Mouse (Mus musculus) lung, postnatal 14 days (tissue): ENCODE measurements around the gene Elovl6.

Experiments
- DNase-seq: peaks from one replicate; pipeline ENCODE4 v3.0.0; 2021

Gene Elovl6

DNA sequence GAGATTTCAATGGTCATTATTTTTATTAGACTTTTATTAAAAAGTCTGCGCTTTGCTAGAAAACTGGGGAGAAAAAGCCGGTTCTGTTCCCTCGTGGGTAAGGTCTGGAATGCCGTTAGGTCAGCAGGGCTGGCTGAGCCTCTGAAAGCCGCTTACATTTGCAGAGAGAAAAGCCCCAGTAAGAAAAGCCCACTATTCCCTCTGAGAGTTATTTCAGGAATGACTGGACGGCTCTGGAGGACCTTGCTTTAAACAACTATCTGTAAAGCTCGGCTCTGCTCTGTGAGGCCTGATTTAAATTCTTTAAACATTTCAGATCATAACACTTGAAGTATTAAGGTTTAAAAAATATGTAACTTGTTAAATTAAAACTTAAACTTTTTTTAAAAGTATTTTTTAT lies 36.4 kb downstream of the Elovl6 start:
- DNase-seq = no peak

- DNase-seq = no peak
Measured at GRCm38 (mm10) chr3:129570989-129571388, 38.8 kb downstream of the Elovl6 start.

DNA sequence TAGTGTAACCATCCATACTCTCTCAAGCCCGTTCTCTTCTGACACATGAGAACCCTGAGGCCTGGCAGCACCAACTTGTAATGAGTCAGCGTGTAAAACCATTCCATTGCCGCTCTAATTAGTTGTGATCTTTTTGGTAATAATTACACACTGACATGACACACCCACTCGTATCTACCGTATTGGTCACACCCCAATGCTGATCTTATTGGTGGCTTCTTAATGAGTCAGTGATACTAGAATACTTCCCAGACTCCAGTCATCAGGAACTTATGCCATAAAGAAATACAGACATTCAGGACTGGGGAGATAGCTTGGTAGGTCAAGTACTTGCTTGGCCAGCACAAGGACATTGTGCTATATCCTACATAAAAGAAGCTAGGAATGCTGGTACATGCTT lies 39.5 kb downstream of the Elovl6 start:
- DNase-seq = no peak

DNA sequence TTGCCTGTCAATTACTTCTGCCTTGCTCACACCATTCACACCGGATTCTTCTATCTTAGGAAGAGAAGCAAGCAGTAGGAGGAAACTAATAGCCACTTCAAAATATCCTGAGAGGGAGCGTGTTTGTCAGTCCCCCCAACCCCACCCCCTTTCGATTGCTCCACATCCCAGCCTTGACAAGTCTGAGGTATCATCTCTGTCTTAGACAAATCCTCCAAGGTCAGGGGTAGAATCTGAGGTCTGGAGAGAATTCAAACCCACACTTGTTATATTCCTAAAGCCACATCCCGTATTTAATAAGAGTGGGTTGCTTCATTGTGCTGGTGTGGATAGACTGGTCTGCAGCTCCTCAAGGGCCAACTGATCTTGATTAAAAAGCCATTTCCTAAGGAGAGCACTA lies 40.8 kb downstream of the Elovl6 start:
- DNase-seq = no peak

GRCm38 (mm10) chr3:129573609-129574008 lies 41.5 kb downstream of the Elovl6 start:
- DNase-seq = no peak

- DNase-seq = no peak
Measured at GRCm38 (mm10) chr3:129575086-129575485, 42.9 kb downstream of the Elovl6 start.

DNA sequence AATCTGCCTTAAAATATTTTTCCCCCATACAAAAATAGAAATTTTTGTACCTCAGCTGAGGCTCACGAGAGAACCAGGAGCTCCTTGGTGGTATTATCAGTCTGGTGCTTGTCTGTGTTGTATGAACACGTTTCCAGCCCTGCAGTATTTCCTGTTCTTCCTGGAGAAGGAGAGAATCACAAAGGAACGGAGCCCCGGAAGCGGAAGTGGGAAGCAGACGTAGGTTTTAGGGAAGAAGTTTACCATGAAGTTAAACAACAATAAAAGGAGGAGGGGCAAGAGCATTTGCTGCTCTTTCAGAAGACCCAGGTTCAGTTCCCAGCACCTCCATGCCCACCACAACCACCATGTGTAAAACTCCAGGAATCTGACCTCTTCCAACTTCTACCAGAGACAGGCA lies 44.4 kb downstream of the Elovl6 start:
- no peak for DNase-seq

DNA sequence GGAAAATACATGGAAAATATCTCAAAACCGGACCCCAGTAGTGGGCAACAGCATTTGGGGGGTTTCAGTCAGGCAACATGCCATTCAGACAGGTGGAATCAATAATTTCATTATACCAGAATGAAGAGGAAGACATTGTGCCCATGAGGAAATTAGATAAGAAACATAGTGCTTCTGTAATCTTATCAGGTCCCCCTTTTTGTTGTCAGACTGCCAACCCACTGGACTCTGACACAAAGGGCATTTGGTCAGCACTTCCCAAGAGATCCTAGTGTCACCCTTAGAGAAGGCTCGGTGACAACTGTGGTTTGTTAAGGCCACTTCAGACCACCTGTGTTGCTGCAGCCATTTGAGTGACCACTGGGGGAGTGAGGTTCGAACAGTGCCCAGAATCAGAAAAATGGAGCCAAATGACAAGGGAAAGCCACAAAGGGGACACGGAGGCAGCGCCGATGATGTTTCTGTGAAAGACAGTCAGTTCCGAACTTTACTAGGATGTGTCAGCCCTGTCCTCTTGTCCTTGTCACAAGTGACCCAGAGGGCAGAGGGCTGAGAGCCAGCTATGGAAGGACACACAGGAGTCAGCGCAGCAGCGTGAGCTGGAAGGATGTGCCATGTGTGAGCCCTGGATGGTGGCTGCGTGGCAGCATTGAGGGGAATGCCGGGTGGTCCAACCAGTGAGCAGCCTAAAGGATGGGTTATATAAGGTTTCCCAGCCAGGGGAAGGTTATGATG lies 46.8 kb downstream of the Elovl6 start:
- no peak for DNase-seq

- DNase-seq = no peak
Measured at GRCm38 (mm10) chr3:129581024-129581423, 48.9 kb downstream of the Elovl6 start.

GRCm38 (mm10) chr3:129582449-129582848 lies 50.3 kb downstream of the Elovl6 start:
- DNase-seq = no peak

DNA sequence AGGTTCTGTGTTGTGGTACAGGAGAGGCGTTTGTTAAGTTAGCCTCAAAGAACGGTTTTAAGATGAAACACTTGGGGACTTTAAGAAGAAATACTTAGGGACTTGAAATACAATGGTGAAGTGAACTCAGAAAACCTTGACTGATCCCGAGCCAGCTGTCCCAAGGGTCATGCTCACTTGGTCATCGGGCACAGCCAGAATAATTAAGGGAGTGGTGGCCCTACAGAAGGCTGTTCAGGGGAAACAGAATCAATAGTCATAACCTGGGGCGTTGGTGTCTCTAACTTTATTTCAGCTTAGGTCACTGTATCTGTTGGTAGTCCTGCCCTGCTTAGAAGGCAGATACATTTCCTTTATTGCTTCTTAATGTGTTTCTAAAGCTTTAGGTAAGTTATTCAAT lies 51.1 kb downstream of the Elovl6 start:
- DNase-seq = no peak

DNA sequence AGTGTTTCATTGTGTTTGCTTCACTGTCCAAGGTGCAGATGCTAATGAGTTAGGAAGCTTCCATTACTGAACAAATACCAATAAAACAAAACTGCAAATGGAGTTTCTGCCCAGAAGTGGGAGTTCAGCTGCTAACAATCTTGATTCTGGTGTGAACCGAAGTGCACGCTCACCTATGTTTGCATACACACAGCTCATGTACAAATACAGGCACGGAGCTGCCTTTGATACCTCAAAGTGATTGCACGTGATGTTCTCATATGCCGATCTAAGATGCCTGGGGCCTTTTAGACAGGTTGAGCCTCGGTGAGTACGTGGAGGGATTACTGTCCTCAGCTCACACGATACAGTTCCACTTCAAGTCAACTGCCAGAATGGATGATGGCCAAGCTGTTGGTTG lies 55.8 kb downstream of the Elovl6 start:
- DNase-seq = no peak

GRCm38 (mm10) chr3:129588753-129589152 lies 56.6 kb downstream of the Elovl6 start:
- no peak for DNase-seq

DNA sequence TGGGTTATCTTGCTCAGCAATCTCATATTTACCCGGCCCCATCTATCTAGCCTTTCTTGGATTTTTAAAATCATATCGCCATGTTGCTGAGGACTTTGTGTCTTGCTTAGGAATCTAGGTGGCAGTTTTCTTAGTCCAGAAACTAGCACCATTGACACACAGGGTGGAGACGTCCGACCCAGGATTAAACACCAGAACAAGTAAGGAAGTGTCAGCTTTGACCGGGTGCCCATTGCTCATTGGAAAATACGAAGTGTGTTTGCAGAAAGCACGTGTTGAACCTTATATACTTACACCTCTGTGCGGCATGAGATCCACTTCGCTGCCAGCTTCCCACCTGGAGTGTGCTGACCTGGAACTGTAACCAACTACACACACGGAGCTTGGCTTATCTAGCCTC lies 57.5 kb downstream of the Elovl6 start:
- no peak for DNase-seq

DNA sequence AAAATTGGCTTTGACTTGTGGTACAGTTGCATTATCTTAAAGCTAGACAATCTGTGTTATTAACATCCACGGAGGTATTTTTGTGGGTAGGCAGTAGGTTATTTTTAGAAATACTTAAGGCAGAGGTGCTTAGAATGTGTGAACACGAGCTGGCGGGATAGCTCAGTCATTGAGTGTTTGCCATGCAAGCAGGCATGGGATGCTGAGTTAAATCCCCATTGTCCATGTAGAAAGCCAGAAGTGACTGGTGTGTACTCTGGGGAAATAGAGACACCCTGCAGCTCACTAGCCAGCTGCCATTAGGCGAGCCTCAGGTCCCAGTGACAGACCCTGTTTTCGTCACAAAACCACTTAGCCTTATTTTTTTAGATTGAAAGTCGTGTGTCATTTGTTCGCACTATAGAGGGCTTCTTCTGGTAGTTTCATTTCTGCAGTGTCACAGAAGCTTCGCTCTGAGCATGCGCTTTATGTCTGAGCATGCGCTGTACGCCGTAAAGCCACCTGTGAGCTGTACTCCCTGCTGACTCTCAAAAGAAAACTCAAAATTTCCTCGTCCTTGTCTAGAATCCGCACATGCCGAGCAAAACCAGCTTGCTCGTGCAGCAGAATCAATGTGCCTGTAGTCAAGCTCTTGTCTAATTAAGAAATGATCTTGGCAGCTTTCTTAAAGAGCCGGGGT lies 58.5 kb downstream of the Elovl6 start:
- DNase-seq = no peak

GRCm38 (mm10) chr3:129591251-129591650 lies 59.1 kb downstream of the Elovl6 start:
- DNase-seq = no peak

DNA sequence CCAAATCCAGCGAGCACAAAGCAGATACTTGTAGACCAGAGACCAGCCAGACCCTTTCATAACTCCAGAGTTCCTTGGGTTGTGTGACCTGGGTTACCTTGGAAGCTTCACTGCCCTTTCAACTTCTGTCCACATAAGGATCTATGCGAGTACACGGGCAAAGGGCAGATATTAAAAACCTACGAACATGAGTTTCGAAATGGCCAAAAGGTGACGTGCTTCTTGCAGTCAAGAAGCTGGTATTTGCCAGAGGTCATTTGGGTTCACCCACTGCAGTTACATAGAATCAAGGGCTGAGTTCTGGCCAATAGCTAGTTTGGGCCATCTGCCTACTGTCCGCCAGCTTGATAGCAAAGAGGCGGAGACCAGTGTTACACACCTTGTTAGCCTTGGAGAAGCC lies 59.6 kb downstream of the Elovl6 start:
- DNase-seq = no peak

DNA sequence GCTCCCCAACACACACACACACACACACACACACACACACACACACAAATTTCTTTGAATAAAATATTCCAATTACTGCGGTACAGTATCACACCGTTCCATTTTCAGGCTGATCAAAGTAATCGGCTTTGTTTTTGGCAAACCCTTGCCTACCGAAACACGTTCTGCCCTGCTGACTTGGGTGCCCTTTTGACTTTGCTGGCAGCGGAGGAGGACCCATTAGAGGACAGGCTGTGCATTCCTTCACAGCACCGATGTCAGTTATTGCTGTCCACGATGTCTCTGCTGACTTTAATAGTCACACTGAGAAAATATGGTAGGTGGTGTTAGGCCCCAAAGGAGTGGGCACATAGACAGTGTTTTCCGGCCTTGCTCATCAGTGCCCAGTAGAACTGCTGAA lies 60.8 kb downstream of the Elovl6 start:
- DNase-seq = no peak

DNA sequence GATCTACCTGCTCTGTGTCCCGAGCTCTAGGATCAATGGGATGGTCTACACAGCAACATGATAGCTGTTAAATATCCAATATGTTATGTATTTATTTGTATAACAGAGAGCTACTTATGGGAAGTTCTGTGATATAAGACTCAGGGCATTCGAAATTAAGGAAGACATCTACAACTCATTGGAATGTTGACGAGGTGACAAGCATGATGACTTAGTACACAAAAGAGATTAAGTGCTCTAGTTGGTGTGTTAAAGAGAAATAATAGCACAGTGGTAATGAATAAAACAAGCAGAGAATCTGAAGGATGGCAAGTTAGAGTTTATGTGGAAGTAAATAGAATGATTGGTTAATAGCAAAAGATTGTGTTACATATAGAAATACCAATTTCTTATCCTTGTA lies 61.6 kb downstream of the Elovl6 start:
- DNase-seq = no peak

DNA sequence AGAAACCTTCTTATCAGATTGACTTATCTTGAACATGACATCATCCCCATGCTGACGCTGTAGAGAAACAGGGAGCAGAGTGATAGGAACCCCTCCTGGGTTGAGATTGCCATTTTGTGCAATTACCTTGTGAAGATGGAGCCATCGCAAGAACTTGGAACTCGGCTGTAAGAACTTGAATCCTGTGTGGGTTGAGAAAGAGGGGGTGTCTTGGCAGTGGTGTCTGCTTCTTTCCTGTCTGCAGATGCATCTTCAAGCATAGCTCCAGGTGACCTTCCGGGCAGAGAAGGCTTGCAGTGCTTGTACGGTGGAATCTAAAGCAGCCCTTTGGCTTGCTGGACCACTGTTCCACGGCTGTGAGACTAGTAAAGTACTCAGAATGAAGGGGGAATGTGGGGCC lies 63.9 kb downstream of the Elovl6 start:
- DNase-seq = no peak

DNA sequence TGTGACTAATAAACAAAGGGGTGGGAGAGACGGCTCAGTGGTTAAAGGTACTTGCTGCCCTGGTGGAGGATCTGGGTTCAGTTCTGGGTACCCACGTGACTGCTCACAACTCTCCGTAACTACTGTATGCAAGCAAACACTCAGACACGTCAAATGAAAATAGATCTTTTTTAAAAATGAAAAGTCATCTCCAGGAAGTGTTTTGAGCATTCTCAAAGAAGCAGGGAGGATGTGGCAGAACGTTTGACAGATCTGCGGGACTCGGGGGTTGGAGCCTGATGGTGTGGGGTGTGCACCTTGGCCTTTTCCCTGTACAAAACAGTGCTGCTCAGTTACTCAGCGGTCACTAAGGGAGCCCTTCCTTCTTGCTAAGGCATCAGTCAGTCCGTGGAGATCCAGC lies 70.1 kb downstream of the Elovl6 start:
- no peak for DNase-seq

DNA sequence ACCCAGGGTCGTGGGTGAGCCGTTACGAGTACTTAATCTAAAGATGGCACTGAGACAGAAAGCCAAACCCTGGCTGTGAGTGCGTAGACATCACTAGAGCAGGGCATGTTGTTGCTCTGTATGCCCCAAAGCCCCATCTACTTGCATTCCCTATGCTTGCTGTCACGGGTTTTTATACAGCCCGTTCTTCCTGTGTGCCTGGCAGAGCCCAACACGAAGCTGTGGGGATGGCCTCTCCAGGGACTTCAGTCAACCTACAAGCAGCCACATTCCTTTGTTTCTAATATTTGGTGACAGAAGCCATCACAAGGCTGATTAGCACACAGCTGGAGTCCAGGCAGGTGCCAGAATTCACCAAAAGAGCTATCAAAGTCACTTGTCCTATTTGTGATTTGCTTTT lies 73.3 kb downstream of the Elovl6 start:
- no peak for DNase-seq

GRCm38 (mm10) chr3:129605934-129606333 lies 73.8 kb downstream of the Elovl6 start:
- DNase-seq = no peak

GRCm38 (mm10) chr3:129611626-129612025 lies 79.5 kb downstream of the Elovl6 start:
- DNase-seq = no peak
